Mouse (Mus musculus): ENCODE results near the gene Rhoa.

DNA sequence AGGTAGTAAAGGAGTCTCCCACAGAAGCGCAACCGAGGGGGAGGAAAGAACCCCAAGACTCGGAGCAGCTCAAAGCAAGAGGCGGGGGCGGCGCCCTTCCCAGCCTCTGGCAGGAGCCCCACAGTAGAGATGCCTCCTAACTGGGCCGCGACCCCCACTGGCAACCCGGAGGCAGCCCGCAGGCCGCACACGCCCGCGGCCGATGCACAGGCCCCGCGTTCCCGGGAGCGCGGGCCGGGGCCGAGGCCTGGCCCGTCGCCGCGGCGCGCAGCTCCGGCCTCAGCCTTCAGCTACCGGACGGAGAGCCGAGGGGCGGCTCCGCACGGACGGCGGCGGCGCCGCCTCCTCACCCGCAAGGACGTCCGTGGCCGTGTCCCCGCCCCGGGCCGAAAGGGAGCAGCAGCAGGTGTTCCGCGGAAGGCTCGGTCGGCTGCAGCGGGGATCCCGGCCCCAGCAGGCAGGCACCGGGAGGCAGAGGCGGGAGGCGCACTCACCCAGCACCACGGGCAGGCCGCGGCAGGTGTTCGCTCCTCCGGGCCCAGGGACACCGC, 42.7 kb upstream of the Rhoa start:
- TF ChIP-seq POLR2A (IDR thresholded peaks at IDR 0.05; ENCODE audit: insufficient read depth, low read depth, low read length) (no peak), CTCF (IDR thresholded peaks at IDR 0.05; ENCODE audit: insufficient read depth, low read depth, low read length) (no peak)
